Mouse (Mus musculus) mouse embryonic stem cell (cell line): ENCODE results near the gene Kcnj4.

ENCODE experiments used
- in situ Hi-C, 2 experiments: fragments of 300-500 bp; cut with MboI; formaldehyde crosslinking; loops; 1 replicate in 1 of 2; 3 replicates in 1 of 2; pipeline ENCODE4 v1.14.3; 2019 to 2020; ENCODE audit warnings: low sequenced_read_pairs in 2 of 2, low pct_unique_long_range_greater_than_20kb in 1 of 2, mixed read lengths in 1 of 2; ENCODE audit not compliant: unreplicated experiment in 1 of 2

The Kcnj4 gene

DNA sequence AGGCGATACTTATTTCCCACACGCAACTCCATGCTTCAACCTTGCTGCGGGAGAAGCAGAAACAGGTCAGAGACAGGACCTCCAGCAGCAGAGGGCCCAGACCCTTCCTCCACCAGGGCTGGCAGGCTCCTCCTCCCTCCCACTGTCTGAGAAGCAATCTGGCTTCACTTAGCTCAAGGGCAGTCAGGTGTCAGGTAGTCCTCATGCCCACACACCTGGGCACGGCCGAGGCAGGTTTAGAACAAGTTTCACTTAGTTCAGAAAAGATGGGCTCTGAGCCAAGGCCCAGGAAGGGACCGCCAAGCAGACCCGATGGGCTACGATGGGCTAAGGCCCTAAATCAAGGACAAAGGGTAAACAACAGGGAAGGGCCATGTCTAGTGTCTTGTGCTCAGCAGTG, 66.2 kb downstream of the Kcnj4 start:
- in situ Hi-C loops: no loop called here

DNA sequence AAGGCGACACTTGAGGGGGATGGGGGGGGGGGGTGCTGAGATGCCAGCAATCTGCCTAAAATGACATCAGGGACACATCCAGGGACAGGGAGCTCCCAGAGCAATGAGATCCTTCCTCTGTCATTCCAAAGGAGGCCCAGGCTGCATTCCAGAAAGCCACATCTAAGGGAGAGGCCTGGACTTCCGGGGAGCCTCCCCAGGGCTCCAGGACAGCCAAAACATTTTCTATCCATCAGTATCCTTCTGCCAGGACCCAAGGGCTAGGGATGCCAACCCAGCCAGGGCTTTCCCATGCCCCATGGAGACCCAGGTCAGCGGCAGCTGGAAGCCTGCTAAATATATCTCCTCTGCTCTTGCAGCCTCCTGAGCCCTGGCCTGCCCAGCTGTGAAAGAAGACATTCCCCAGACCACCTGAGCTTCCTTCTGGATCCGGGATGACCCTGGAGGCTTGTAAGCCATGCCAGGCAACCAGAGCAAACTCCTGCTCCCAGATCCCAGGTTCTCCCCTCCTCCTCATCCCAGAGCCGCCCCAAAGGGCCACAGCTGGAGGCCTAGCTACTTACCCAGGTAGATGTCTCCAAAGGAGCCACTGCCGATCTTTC, 66.7 kb downstream of the Kcnj4 start:
- in situ Hi-C loops: no loop called here

DNA sequence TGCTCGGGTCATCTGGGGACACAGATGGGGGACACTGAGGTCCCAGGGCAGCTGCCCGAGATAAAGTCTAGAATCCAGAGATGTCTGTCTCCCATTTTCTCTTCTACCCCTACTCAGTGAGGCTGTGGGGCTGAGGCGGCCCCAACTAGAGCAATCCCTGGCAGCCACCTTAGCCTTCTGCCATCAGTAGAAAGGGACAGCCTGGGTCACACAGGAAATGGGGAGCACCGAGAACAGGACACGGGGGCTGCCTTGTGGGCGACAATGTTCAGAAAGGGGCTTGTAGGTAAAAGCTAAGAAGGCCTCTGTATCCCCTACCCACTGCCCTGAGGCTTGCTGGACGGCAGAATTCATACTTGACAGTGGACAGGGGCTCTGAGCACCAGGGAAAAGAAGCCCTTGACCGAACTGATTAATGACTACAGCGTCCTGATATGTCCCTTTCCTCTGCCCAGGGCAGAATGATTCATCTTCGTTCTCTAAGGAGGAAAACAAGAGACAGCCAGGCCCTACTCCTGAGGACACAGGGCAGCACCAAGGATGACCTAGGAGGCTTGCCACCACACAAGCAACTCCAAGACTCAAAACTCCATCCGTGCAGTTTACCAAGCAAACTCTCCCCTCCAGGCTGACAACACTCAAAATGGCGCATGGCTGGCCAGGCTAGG, 67.4 kb downstream of the Kcnj4 start:
- in situ Hi-C loops: no loop called here

DNA sequence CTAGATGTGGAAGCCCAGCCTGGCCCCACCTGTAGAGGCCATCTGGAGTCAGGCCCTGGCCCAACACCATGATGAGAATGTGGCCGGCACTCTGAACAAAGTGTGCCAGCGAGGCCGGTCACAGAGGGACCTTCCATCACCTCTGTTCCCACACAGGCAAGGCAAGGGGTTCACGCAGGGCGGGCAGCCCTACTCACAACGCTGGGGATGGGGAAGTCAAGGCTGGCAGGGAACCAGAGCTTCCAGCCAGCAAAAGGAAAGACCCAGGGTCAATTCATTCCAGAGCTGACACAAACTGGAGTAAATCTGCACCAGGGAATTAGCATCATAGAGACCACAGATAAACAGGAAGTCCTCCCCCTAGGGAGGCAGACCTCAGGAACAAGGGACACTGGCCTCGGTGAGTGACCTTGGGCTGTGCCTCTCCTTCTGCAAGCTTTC, 68.5 kb downstream of the Kcnj4 start:
- in situ Hi-C loops: no loop called here

DNA sequence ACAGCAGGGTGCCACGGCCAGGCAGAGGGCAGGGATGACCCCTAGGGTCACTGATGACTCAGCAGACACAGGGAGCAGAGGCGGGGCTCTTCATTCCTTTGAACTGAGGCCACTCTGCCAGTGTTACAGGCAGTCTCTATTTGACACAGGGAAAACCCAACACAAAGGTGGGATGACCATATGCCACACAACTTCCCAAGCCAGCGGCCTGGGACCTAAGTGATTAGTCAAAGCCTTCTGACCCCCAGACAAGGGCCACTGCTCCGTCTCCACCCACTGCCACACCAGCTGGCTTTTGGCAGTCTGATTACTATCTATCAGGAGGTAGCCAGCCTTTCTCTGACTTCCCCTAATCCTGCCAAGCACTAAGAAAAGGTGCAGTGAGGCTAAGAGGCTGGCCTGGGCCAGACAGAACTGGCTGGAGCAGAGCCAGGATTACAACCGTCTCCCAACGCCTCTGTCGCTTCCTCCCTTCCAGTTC, 69.8 kb downstream of the Kcnj4 start:
- in situ Hi-C loops: no loop called here
